Mouse (Mus musculus) kidney, adult 2 months (tissue): ENCODE measurements around the gene Gm28490. TPM values are rescaled to one million over a fixed set of nuclear protein-coding genes. Genes with fewer than 3 reads are reported as not detected.
"Not testable (repeated sequence)": the region's sequence is repeated elsewhere in the genome, so short reads cannot be mapped to it uniquely, and the experiment has no call there.

Experiments used
- DNase-seq: peaks from one replicate; pipeline ENCODE4 v3.0.0; 2021
- H3K27ac ChIP-seq: fragments of 200-500 bp; 2 replicates; pipeline ENCODE4 v1.5.1; 2012; ENCODE audit warnings: low read depth, low read length, control low read depth, inconsistent platforms; ENCODE audit not compliant: insufficient read depth
- H3K27me3 ChIP-seq: fragments of 200-500 bp; replicated peaks from 2 replicates; pipeline ENCODE4 v1.6.1; 2012; ENCODE audit warnings: mild to moderate bottlenecking, moderate library complexity, low read length, inconsistent platforms; ENCODE audit not compliant: control insufficient read depth, insufficient read depth
- H3K36me3 ChIP-seq: fragments of 200-500 bp; 2 replicates; pipeline ENCODE4 v1.6.1; 2012; ENCODE audit warnings: mild to moderate bottlenecking, moderate library complexity, low read length, inconsistent platforms; ENCODE audit not compliant: control insufficient read depth, insufficient read depth
- H3K4me1 ChIP-seq: fragments of 200-500 bp; 2 replicates; pipeline ENCODE4 v1.6.1; 2011; ENCODE audit warnings: low read length; ENCODE audit not compliant: control insufficient read depth, insufficient read depth
- H3K4me3 ChIP-seq: fragments of 200-500 bp; 2 replicates; pipeline ENCODE4 v1.5.1; 2011; ENCODE audit warnings: mild to moderate bottlenecking, low read depth, low read length, control low read depth; ENCODE audit not compliant: insufficient read depth
- WGBS: fragments of 180-500 bp; shearing (Covaris S2); methylation state at CpG from one replicate; pipeline ENCODE4 v1.1.7; 2018; 5-methylcytosine and 5-hydroxymethylcytosine counted together
- polyA plus RNA-seq: library from polyadenylated mRNA; depleted of rRNA; stranded (reverse); fragments of >200 nt; gene quantifications from 2 replicates; pipeline ENCODE4 v1.2.3, GENCODE M21; 2012; rRNA removed

The Gm28490 gene
- not detected in 2 replicates for polyA plus RNA-seq

- not testable (repeated sequence) for H3K4me3 ChIP-seq, H3K27me3 ChIP-seq, H3K4me1 ChIP-seq, DNase-seq, H3K27ac ChIP-seq, H3K36me3 ChIP-seq
- no CpG with 5 or more reads among the region's 8 CpGs for WGBS
Measured at GRCm38 (mm10) chrY:31634656-31635055, at the start of gene Gm28490. Gene Gm28490, minus strand, starts transcription at chrY:31634756.
